Mouse (Mus musculus) frontal cortex, postnatal 10 days (tissue): ENCODE results near the gene Rsrc1.
"Not testable (repeated sequence)": the region's sequence is repeated elsewhere in the genome, so short reads cannot be mapped to it uniquely, and the experiment has no call there.

Source experiments
- DNase-seq, 2 experiments: peaks; one replicate each; pipeline ENCODE4 v3.0.0; 2022; ENCODE audit warnings: low spot score in 2 of 2, mixed read lengths in 1 of 2

Gene Rsrc1

GRCm38 (mm10) chr3:66985539-66986286 is 4.5 kb downstream of the Rsrc1 start:
- peak; percentile 47 to 70 for DNase-seq

DNA sequence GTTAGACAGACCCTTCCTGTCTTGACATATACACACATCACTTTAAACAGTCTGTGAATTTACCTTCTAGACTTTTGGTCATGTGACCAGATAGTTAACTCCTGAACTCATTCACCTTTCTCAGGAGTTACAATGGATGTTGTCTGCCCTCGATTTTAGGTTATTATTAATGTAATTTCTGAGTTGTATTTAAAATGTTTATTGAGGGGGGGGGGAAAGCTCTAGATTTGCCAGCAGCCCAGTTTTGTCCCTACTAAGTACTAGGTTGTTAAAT is 5.0 kb downstream of the Rsrc1 start:
- DNase-seq = no peak

GRCm38 (mm10) chr3:66996820-66997219 is 15.6 kb downstream of the Rsrc1 start:
- DNase-seq = no peak

DNA sequence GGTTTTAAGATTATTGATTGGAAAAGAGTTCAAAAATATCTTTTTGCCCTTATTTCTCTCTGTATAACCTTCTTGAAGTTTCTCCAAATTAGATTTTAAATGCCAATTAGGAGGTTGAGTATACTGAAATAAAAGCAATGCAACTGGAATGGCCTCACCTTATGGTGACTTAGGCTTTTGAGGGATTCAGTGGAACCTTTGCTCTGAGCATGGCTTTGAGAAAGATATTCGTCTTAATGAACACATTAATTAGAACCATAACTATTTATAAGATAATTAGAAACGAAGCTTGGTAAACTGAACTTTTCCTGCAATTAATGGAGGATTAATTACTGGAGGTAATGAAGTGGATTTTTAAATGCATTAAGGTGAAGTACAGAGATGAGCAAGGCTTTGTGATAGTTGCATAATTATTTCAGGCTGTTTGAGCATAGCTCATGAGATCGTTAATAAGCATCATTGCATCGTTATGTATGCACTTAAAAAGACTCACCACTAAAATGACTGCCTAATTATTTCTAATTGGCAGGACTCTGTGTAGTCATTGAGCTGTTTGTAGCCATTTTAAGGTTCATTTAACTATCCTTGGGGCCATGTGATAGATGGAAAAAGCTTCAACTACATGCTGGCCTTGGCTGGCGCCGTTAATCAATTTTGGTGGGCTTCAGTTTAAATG is 55.3 kb downstream of the Rsrc1 start:
- DNase-seq = no peak

DNA sequence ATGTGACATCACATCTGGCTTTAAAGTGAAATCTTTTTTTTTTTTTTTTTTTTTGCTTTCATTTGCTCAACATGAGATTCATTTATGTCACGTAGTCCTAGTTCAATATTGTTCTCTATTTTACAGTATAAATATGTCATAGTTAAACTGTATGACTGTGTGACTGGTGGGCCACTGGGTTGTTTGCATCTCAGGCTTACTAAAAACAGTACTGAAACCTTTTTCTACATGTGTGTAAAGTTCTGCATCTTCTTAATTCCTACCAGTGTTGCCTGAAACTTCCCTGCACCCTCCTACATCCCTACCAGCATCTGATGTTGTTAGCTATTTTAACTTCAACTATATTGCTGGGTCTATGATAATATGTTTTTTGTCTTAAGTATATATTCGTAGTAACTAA is 78.6 kb downstream of the Rsrc1 start:
- no peak for DNase-seq

GRCm38 (mm10) chr3:67070575-67071488 is 89.6 kb downstream of the Rsrc1 start:
- DNase-seq = no peak

- DNase-seq = not testable (repeated sequence)
These were observed 92.5 kb downstream of the Rsrc1 start for GRCm38 (mm10) chr3:67073653-67074052.

- DNase-seq = no peak
These were observed 94.3 kb downstream of the Rsrc1 start for GRCm38 (mm10) chr3:67075484-67075883.

DNA sequence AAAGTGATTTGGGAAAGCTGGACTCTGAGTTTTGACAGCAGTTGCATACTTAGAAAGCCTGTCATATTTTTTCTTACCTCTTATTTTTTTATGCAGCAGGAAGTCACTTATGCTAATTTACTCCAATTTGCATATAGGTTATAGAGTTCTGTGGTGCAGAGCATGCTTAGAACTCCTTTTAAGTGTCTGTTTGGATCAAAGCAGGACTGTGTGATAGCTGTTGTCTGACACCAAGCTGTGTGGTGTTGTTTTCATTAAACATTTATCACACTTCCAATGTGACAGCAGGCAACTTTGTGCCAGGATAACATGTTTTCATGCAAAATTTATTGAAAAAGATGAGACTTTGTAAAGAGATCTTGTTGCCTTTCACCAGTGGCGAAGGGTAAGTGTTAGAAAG is 103.6 kb downstream of the Rsrc1 start:
- DNase-seq = no peak

- DNase-seq = no peak
These were observed 127.2 kb downstream of the Rsrc1 start for GRCm38 (mm10) chr3:67108428-67108827.

GRCm38 (mm10) chr3:67116317-67116716 is 135.1 kb downstream of the Rsrc1 start:
- no peak for DNase-seq

GRCm38 (mm10) chr3:67132521-67132920 is 151.3 kb downstream of the Rsrc1 start:
- DNase-seq = no peak

GRCm38 (mm10) chr3:67135749-67136375 is 154.7 kb downstream of the Rsrc1 start:
- no peak for DNase-seq

DNA sequence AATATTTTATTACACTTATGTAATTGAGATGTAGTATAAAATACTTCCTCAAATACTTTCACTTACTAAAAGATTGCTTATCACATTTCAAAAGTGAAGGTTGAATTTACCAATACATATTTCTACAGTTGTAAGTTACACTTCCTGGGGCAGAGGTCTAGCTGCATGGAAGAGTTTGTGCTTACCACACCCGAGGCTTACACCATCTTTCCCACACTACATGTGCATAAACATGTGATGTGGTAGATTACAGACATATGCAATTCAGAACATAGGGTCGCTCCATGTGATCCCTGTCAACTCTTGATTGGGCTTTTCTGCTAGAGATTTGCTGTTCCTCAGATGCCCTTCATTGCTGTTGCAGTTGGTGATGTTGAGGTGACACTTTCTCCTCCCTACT is 163.8 kb downstream of the Rsrc1 start:
- DNase-seq = no peak

DNA sequence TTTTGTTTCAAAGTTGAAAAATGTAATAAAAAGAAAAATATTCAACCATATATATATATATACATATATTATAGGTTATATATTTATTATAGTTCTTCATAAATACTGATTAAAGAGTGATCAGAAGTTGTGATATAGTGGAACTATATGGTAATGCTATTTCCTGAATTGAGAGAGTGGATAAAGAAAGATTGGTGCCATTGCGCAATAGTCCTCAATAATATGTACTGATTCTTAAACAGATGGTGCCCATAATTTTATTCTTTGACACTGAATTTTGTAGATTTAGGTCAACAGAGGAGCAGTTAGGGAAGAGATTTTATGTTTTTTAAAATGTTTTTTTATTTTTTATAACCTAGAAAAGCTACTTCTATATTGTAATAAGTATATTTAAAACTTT is 165.1 kb downstream of the Rsrc1 start:
- DNase-seq = no peak

GRCm38 (mm10) chr3:67147246-67147645 is 166.1 kb downstream of the Rsrc1 start:
- no peak for DNase-seq

GRCm38 (mm10) chr3:67197179-67197578 is 216.0 kb downstream of the Rsrc1 start:
- DNase-seq = no peak

- DNase-seq = no peak
These were observed 231.9 kb downstream of the Rsrc1 start for GRCm38 (mm10) chr3:67213047-67213457.

- DNase-seq = no peak
These were observed 251.5 kb downstream of the Rsrc1 start for GRCm38 (mm10) chr3:67232617-67233241.

- not testable (repeated sequence) for DNase-seq
These were observed 261.3 kb downstream of the Rsrc1 start for GRCm38 (mm10) chr3:67242451-67242850.

GRCm38 (mm10) chr3:67267448-67267847 is 286.3 kb downstream of the Rsrc1 start:
- DNase-seq = no peak

DNA sequence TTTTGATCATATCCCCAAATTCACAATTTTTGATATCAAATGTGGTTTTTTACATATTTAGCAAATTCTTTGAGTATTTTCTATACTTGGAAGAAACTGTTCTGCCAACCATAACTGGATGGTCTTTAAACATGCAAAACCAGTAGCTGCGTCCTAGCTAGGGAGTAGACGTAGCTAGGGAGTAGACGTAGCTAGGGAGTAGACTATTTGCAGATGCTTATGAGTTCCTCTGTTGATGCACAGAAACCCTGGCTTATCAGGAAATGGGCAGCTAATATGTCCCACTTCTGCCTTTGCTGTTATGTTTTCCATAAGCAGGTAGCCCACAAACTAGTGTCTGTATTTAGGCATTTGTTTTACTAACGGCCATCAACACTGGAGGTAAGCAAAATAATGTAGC is 298.6 kb downstream of the Rsrc1 start:
- DNase-seq = no peak
